Mouse (Mus musculus) heart, postnatal 0 days (tissue): Measurements from ENCODE around the gene Cxcl5.

Experiments used
- CTCF ChIP-seq: IDR thresholded peaks from 2 replicates; pipeline ENCODE4 v1.5.1; 2016; ENCODE audit warnings: antibody characterized with exemption, control low read depth, low read depth
- EP300 ChIP-seq: IDR thresholded peaks from 2 replicates; pipeline ENCODE4 v1.6.1; 2016; ENCODE audit warnings: antibody characterized with exemption, low read depth

GRCm38 (mm10) chr5:90717937-90718336 is 41.2 kb upstream of the Cxcl5 start:
- TF ChIP-seq EP300 (no peak), CTCF (no peak)
